Mouse (Mus musculus) ovary, postnatal 36 days (tissue): ENCODE measurements around the gene 1810010D01Rik.

Experiments used
- DNase-seq: peaks from one replicate; pipeline ENCODE4 v3.0.0; 2022; ENCODE audit warnings: low spot score, mixed read lengths

1810010D01Rik gene

DNA sequence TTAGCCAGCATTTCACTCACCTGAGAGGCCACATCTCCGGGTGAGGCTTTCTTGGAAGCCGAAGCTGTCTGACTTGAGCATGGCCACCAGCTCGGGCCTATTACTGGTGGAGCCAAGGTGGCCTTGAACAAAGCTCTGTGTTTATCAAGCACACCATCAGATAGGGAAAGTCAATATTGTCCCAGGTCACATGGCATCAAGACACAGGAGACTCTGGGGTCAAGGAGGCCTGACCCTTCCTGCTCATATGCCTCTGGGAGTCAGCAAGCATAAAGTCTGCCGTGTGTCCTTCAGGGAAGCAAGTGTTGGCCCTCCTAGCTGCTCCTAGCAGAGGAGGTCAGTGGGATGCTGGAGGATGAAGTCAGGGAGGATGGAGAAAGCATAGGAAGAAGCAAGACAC lies at the start of gene 1810010D01Rik:
Gene 1810010D01Rik (minus strand): TSS at position 114 of the 400 bp plus-strand sequence.
- DNase-seq: no peak

DNA sequence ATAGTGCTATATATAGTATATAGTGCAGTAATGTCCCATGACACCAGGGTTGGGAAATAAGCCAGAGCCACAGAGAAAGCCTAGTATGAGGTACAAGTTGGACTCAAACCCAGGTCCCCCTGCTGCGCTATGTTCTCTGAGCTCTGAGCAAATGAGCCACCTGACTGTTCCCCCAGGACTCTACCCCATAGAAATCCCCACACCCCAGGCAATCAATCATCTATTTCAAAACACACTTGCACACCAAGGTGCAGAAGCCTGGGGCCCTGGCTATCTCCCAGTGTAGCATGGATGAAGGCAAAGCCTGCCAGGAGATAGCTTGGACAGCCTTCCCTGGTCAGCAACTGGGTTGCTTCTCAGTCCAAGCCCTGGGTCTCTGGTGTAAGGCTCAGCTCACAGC lies 48.2 kb upstream of the 1810010D01Rik start:
- DNase-seq: no peak

DNA sequence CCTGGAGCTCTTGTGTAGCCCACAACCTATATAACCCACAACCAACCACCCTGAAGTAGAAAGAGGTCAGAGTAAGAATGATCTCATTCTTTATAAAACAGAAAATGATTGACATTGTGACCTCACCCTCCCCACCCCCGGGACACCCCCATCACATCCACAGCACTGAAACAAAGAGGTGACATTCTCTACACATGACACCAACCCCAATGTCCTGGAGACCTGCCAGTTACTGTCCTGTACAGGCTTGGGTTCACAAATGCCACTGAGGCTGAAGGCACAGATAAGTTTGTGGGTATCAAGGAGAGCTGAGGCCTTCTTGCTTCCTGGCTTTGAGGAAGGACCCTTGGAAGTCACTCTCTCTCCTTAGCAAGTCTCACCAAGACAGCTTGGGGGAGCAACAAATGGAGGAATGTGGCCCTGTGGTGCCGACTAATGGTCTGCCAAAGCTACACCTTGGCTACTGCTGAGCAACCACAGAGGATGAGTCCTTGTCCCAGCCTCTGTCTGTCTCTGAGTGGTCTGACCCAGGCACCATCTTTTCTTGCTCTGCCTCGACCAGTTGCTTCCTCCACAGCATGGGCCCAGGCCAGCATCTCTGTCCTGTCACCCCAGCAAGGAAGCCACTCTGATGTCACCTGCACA lies 46.2 kb upstream of the 1810010D01Rik start:
- DNase-seq: no peak

DNA sequence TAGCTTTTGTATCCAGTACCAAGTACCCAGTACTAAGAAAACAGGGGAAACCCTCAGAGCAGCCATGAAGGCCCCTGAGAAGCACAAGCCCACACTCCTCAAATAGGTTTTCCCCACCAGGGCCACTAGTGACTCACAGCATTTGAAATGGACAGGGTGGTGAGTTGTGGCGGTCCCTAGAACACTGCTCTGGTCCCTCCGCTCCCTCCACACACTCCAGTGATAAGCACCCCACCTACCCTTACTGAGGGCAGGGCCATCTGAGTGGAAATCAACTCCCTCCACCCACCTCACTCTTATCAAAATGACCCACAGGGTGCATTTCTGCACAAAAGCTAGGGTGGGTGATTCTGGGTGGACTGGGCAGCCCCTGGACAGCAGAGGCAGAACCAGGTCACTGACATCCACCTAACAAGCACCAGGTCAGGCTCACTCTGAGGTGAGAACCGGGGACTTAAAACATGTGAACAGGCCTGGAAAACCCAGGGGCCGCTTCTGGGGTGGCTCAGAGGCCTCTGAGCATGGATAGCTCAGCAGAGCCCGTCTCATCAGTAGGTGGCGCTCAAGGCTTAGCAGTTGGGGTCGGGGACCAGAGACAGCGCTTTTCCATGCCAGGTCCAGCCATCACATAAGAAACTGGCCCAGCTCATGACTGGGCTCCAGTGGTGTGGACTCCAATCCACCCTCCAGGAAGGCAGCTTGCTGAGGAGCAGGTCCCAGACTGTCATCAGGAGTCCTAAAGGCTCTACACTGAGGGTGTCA lies 45.0 kb upstream of the 1810010D01Rik start:
- DNase-seq: peak; percentile 77

DNA sequence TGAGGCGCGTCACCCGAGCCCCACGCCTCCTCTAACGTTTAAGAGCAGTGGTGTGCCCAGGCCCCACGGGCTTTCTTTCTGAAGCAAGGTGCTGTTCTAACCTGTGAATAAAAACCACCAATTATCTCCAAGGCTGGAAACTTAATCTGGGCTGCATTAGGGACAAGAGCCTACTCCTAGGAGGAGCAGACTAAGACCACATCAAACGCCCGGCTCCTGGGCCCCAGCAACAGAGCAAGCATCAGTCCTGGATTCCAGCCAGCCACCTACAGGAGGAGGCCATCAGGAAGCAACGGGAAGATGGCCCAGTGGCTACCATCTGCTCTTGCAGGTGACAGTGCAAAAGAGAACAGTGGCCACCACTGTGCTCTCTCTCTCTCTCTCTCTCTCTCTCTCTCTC lies 42.3 kb upstream of the 1810010D01Rik start:
- no peak for DNase-seq

DNA sequence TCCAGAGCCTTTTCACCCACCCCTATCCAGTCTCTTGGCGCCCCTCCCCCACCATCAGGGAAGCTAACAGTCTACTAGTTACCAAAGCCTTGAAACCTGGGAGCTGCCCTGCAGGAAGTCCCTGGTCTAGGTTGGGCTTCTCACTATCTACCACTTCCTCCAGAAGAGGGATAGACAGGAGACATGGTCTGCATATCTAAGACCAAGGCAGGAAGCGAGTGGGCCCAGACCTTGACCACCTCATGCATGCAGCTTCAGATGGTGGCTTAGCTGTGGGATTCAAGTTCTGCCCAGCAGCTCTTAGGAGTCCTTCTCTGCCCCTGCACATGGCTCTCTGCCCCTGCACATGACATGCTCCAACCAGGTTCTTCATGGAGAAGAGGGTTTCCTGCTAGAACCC lies 41.0 kb upstream of the 1810010D01Rik start:
- no peak for DNase-seq

DNA sequence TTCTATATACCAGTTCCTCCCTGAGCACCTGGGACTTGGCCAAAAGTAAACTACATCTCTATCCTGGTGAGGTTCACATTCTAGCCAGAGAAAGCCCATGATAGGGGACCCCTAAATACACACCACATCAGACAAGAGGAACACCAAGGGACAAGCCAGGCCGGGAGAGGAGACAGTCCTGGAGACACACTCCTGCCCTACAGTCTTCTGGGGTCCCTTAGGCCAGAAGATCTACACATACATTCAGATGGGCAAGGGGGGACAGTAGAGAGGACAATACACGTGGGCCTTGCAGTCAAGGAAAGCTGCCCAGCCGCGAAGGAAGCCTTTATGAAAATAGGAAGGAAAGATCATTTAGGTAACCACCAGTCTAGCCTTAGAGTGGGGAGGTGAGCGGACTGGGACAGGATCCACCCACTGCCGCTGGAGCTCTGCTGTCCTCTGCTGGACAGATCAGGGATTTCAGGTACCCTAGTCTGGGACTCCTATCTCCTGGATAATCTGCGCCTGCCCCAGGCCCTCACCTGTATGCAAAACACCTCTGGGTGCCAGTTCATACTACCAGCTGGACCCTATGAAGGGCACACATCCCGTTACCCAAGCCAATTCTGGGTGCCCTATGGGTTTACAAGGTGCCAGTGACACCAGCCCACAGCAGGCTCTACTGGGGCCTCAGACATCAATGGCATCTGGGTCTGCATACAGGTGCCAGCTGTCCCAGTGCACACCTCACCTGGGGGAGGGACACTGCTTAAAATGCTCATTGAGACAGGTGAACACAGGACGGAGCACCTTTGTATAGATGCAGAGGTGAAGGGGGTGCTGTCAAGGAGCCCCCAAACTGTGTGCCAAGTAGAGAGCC lies 35.2 kb upstream of the 1810010D01Rik start:
- peak; percentile 63 for DNase-seq

DNA sequence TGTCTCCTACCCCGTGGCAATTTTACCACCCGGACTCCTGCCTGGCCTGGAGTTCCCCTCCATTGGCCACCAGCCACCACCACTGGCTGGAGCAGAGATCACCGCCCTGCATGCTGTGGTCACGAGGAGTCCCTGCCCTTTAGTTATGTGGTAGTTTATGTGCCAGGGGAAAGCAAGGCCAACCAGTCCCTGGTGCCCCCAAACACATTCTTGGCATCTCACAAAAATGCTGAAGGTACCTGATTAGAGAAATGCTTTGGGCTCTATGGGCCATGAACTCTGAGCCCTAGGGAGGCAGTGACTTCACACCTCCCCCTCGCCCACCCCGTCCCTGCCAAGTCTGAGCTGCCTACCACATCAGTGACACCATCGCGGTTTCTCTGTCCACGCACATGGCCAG lies 34.1 kb upstream of the 1810010D01Rik start:
- DNase-seq: no peak

DNA sequence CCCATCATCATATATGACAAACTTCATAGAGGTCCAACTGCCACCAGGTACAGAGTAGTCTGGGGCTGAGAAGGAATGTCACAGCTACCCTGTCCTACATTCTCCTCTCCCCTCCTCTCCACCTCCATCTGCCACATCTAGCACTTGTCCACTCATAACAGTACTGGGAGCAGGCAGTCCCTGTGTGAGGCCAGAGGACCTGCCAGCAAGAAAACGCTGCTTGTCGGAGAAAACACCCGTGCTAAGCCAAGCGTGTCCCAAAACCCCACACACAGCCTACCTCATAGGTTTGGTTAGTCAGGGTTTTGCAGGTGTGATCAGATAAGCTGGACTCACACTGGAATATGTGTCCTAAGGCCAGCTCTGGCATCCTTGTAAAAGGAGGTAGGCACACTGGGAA lies 33.0 kb upstream of the 1810010D01Rik start:
- no peak for DNase-seq

DNA sequence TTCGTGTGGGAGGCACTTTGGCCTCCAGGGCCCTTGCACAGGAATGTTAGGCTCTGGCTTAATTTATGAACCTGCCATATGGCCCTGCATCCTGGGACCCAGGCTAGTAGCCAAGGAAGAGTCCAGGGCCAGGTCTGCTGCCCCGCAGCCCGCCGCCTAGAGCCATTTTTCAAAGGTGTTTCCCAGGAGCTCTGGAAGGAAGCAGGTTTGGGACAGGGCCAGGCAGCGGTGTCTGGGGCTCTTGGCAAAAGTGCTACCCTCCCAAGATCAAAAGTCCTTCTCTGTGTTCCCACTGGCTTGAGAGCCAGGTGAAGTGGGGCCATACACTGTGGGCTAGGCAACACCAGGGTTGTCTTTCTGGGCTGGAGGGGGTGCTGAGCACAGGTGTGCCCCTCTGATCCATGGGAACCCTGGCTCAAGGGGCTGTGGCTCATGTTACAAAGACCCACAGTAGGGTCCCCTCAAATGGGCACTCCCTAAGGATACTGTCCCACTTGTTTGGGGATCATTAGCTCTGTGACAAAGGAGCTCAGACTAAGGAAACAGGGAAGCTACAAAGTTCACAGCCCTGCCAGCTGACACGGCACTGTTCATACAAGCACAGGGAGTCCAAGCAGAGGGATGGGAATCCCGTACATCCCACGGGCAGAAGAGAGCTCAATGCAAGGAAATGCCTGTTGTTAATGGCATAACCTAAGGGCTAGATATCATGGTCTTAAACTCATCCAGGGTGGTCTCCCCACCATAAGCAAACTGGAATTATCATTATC lies 32.0 kb upstream of the 1810010D01Rik start:
- DNase-seq: no peak

DNA sequence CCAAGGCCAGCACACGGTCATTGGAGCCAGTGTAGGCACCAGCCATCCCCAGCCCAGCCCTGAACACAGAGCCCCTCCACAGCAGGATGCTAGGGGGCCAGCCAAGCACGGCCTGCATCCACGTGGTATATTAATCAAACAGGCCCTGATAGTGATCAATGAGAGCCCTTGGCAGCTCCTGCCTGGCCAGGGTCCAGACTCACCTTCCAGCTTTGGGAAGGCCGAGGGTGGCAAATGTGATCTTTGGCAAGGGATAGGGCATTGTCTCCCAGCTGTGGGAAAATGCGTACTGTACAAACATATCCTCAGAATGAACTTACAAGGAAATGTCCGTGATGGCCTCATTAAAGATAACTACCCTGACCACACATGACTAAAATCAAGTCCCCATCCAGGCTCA lies 31.2 kb upstream of the 1810010D01Rik start:
- peak; percentile 26 for DNase-seq

DNA sequence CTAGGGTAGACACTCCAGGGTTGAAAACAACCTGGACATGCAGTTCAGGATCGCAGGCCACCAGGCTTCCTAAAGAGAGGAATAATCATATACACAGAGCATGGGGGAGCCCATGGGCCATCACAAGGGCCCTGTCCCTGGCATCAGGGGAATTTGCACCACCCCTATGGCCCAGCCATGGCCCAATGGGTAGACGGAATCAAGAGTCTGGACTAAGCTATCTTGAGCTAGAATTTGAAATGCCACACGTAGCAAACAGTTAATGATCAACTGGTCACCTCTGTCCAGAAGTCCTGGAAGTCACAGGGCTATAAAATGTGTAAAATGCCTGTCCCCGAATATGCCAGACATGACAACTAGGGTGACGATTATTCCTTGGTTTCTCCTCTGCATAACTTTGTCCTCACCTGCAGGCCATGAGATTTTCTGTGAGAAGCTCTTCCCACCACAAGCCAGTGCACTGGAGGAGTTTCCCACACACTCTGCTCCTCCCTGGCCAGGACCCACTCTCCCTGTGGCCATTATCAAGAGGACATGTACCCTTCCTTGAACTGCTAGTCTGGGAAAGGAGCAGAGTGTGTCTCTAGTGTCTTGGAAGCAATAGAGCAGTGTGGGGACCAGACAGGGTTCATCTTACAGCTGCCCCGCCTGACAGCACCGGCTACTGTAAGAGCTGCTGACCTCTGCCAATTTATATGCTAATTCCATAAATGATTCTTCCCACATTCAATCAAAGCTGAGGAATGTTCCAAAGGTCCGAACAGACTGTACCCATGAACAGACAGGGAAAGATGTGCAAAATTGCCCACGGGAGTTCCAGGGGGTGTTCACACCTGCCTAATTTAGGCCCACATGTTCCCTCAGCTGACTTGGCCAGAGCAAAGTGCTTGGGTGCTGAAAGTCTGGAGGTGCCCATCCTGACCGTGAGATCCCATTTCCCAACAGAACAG lies 27.2 kb upstream of the 1810010D01Rik start:
- no peak for DNase-seq

DNA sequence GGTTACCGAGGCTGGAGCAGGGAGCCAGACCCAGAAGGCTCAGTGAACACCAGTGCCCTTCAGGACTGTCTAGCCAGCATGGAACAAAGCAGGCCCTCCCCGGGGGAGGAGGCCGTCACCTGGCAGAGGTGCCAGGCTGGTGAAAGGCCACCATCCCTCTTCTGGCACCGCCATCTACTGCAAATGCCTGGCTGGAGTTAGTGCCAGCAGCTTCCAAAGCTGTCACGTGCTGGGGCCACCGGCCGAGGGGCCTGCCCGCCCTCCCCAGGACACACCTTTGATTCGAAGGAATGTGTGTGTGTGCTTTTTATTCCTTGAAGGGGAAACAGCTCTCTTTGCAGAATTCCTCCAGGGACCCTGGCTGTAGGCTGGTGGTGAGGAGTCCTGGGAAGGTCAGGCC lies 23.7 kb upstream of the 1810010D01Rik start:
- peak; percentile 36 for DNase-seq

DNA sequence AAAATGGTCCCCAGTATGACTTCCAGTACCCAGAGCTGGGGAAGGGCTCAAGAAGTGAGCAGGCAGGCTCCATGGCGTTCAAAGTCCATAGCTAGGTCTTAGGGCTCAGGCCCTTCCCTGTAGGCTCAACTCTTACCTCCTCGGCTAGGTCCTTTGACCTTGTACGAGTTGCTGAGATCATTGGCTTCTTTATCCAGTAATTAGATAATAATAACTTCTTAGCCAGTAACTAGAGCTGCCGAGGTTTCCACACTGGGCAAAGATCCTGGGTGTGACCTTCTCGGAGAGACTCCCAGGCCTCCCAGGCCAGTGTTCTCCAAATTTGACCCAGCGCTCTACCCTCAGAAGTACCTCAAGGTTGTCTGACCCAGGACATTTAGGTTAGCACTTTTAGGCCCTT lies 18.7 kb upstream of the 1810010D01Rik start:
- DNase-seq: no peak

DNA sequence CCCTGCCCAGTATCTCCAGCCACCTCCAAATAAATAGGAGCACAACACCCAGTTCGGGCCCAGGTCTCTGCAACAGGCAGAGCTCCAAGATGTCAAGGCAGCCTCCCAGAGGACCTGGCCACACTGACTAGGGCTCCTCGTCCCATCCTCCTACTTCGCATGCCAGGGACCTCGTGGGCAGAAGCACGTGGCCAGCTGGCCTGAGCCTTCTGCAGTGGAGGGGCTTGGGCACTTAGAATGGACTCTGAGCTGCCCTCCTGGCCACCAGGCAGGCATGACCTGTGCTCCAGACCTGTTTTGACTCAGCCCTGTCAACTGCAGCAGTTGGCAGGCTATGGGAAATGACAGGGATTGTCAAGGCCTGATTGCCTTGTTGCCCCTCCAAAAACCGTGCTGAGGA lies 17.7 kb upstream of the 1810010D01Rik start:
- DNase-seq: no peak

DNA sequence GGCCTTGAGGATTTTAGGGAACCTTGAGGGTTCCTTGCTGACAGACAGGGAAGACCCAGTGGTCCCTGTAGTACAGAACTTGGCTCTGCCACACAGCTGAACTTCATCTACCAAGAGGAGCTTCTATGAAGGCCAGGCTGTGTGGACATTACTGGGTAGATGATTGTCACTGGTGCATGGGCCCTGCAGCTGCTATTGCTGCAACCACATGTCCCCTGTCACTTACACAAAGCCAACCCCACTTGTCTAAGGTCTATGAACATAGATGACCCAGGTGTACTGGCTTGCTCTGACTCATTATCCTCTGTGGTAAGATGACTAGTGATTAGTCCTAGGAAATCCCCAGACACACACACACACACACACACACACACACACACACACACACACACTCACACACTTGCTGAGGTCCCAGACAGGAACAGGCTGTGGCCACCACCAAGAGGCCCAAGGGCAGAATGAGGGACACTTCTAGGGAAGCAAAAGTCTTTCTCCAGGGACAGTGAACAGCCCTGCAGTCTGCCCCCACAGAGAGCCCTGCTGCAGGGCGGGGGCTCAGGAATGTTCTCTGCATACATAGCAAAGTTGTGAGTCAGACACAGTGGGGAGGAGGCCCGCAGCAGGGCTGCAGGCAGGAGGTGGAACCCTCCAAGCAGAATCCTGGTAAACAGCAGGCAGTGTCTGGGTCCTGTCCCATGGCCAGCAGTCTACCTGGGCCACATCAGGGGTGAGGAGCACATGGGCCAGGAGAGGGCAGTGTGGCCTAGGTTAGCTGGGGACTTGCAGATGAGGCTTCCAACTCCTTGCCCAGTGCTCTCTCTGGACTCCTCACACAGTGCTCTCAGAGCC lies 14.1 kb upstream of the 1810010D01Rik start:
- peak; percentile 54 for DNase-seq

DNA sequence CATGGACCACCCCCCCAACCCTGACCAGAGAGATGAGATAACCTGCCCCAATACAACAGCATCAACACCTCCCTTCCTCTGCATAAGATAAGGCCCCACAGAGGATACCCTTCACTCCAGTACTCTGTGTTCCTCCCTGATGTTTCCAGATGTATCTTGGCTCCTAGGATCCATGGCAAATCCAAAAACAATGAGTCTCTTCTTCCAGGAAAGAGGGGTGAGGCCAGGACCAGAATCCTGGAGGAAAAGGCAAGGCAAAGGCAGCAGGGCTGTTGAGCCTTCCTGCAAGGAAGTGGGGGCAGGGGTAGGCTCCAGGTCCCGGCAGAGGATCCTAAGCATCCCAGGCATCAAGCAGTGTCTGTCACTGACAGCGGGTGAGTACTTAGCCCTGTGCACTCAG lies 13.4 kb upstream of the 1810010D01Rik start:
- DNase-seq: no peak

DNA sequence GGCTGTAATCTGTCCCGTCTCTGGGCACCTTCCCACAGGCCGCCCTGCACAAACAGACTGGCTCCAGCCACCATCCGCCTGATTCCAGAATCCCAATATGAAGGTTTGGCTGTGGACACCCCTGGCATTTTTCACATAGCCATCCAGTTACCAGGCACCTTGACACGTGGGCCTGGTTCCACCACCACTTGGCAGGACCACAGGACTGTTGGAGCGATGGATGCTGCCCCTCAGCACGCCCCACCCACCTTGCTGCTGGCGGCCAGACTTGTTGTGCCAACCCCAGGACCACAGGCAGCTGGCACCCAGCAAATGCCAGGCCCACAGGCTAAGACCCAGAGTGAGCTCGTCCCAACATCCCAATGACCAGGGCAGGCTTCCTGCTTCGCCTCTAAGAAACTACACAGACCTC lies 11.5 kb upstream of the 1810010D01Rik start:
- DNase-seq: no peak

DNA sequence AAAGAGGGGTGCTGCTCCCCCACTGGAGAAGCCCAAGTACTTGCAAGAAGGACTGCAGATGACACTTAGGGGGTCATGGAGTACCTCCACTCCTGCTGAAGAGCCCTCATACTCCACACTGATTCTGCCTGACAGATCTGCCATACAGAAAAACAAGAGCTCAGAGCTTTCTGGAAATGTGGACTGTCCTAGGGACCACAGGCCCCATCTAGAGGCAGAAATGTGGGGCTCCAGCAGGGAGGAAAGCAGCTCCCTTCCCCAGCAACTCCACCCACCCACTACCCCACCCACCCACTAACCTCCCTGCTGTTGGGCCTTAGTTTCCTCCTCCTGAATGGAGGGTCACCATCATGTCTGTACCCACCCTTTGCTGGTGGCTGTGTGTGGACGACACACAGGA lies 8.7 kb upstream of the 1810010D01Rik start:
- no peak for DNase-seq

DNA sequence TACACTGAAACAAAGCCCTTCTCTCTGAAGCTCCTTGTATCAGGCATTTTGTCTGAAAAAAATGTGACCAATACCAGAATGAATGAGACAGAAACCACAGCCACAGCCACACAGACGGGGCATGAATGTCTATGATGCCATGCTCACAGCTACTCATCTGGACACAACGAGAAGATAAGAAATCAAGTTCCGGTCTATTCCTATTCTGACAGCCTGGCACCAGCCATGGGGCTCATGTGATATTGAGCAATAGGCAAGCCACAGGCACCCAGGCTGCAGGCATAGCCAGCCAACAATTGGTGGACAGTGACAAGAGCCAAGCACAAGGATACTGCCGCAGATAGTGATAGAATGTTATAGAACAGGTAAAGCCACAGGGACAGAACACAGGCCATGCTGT lies 7.6 kb upstream of the 1810010D01Rik start:
- no peak for DNase-seq
